Mouse (Mus musculus): Measurements from ENCODE around the gene Cd59a.
"Not testable (repeated sequence)": the region's sequence is repeated elsewhere in the genome, so short reads cannot be mapped to it uniquely, and the experiment has no call there.

GRCm38 (mm10) chr2:104111170-104111797, 15.7 kb downstream of the Cd59a start:
- TF ChIP-seq EP300 (optimal IDR thresholded peaks at IDR 0.05); CTCF (IDR thresholded peaks at IDR 0.05; ENCODE audit: low read depth): not testable (repeated sequence)

Measured in stomach, postnatal 0 days (tissue).